Mouse (Mus musculus): ENCODE results near the gene Gm438.

DNA sequence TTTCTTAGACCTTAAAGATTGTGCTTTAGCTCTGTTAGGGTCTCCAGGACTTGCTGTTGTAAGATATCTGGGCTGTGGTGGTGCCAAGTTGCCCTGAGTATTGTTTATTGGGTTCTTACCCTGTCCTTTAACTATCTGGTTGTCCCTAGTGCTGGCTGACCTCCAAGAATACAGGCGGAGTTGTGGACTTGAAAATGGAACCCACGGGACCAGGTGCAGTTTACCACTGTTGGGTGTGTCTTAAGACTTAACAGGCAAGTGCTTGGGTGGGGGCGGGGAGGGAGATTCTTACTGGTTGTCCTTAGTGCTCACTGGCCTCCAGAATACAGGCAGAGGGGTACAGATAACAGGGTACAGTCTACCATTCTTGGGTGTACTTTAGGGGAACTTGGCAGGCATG is 17.2 kb upstream of the Gm438 start:
- no peak for TF ChIP-seq CTCF (IDR thresholded peaks at IDR 0.05)
- no peak for TF ChIP-seq POLR2A (IDR thresholded peaks at IDR 0.05; ENCODE audit: insufficient read depth, low read depth, low read length)
